Mouse (Mus musculus): ENCODE data around the gene Olfr1371. TPM values are rescaled to one million over a fixed set of nuclear protein-coding genes. Genes with fewer than 3 reads are reported as not detected.
"Not testable (repeated sequence)": the region's sequence is repeated elsewhere in the genome, so short reads cannot be mapped to it uniquely, and the experiment has no call there.

The Olfr1371 gene
- polyA plus RNA-seq, 1 experiment from 2014 or later: not detected

DNA sequence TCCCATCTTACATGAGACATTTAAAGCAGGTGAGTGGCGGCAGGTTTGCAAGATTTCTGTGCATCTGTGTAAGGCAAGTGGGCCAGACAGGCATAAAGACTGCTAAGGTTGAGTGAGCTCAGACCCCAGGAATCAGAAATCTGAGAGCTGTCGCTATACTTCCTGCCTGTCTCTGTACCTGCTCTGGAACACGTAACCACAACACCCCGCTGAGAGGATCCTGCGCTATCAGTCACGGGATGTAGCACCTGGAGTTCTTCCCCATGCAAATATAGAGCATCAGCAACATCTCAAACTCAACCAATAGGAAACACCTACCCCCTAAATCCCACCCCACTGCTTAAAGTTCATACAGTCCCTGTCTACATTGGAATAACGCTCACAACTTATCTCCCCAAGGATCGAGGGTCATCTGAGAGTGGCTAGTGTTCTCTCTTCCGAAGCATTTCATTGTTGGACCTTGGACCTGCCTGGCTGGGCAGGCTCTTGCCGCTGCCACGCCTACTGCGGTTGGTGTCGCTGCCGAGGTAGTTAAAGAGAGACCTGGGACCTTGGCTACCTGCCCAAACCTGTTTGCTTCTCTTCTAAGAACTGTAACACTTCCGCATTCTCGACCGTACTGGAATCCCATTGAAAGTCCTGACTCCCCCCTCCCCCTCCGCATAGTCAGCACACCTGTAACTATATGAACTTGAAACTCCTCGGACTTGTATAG is 10.3 kb upstream of the Olfr1371 start:
- Histone ChIP-seq H3K27me3 (0 out of 2 replicates have a peak, but pooled peaks cover 5% of the 10 kb centered on the region), H3K9me3 (replicated peaks) (no peaks in the 10 kb centered on the region), H3K36me3 (no peaks in the 10 kb centered on the region), H3K4me3 (replicated peaks) (0 out of 2 replicates have a peak overlapping the region, but pooled peaks have one; percentile 9), H3K4me1 (replicated peaks) (0 out of 2 replicates have a peak, but pooled peaks cover 8% of the 10 kb centered on the region), H3K9ac (no peak overlapping the region), H3K4me2 (peak overlapping the region; percentile 40), H3K27ac (no peak overlapping the region)
- 11% methylated on average over 19 of the region's 19 CpGs for WGBS (ENCODE audit: insufficient replicate concordance)
- ATAC-seq (ENCODE audit: low read depth) (peak; percentile 66), DNase-seq (no peak)

DNA sequence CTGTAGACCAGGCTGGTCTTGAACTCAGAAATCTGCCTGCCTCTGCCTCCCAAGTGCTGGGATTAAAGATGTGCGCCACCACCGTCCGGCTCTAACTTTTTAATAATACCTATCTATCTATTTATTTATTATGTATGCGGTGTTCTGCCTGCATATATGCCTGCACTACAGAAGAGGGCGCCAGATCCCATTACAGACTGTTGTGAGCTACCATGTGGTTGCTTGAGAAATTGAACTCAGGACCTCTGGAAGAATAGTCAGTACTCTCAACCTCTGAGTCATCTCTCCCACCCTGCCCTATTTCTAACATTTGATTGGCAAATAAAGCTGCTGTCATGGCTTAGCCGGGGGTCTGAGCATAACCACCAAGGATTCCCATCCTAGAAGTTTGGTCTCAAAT is 9.1 kb upstream of the Olfr1371 start:
- H3K4me3 ChIP-seq (replicated peaks): no peak overlapping the region
- H3K27ac ChIP-seq: no peak overlapping the region
- ATAC-seq (ENCODE audit: low read depth): no peak
- 0 out of 2 replicates have a peak, but pooled peaks cover 5% of the 10 kb centered on the region for H3K27me3 ChIP-seq
- H3K4me1 ChIP-seq (replicated peaks): 0 out of 2 replicates have a peak, but pooled peaks cover 8% of the 10 kb centered on the region
- 54% methylated on average over 6 of the region's 6 CpGs for WGBS (ENCODE audit: insufficient replicate concordance)
- H3K9ac ChIP-seq: no peak overlapping the region
- no peaks in the 10 kb centered on the region for H3K36me3 ChIP-seq
- H3K9me3 ChIP-seq (replicated peaks): no peaks in the 10 kb centered on the region
- no peak for DNase-seq
- no peak overlapping the region for H3K4me2 ChIP-seq

DNA sequence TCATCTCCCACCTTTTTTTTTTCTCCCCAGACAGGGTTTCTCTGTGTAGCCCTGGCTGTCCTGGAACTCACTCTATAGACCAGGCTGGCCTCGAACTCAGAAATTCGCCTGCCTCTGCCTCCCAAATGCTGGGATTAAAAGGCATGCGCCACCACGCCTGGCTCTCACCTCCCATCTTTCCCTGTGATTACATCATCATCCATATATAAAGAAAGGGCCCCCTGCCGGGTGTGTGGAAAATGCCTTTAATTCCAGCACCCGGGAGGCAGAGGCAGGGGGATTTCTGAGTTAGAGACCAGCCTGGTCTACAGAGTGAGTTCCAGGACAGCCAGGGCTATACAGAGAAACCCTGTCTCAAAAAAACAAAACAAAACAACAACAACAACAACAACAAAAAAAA is 8.1 kb upstream of the Olfr1371 start:
- not testable (repeated sequence) for H3K36me3 ChIP-seq; H3K9ac ChIP-seq; ATAC-seq (ENCODE audit: low read depth); H3K9me3 ChIP-seq (replicated peaks); H3K27me3 ChIP-seq; H3K4me2 ChIP-seq; DNase-seq; H3K4me3 ChIP-seq (replicated peaks); H3K4me1 ChIP-seq (replicated peaks); H3K27ac ChIP-seq
- WGBS (ENCODE audit: insufficient replicate concordance): 73% methylated on average over 6 of the region's 6 CpGs

DNA sequence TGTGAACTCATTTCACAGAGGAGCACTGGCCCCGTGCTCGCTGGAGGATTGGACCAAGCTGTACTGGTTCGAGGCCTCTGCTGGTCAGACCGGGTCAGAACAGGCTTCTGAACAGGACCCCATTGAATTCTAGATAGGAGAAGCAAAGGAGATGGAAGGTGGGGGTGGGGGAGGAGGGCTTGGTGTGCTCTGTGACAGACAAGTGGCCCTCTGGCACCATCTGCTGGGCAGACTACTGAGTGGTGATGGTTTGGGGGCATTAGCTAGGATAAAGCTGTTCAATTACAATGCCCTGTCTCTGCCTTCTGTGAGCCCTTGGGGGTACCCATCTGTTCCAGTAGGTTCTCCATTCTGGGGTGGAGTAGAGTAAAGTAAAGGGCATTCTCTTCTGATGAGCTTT is 6.5 kb upstream of the Olfr1371 start:
- no peak for ATAC-seq (ENCODE audit: low read depth)
- Histone ChIP-seq H3K9ac (no peak overlapping the region), H3K27me3 (0 out of 2 replicates have a peak, but pooled peaks cover 5% of the 10 kb centered on the region), H3K4me2 (no peak overlapping the region), H3K4me3 (replicated peaks) (no peak overlapping the region), H3K27ac (no peak overlapping the region), H3K4me1 (replicated peaks) (0 out of 2 replicates have a peak, but pooled peaks cover 8% of the 10 kb centered on the region), H3K9me3 (replicated peaks) (no peaks in the 10 kb centered on the region), H3K36me3 (no peaks in the 10 kb centered on the region)
- 6% methylated on average over 4 of the region's 4 CpGs for WGBS (ENCODE audit: insufficient replicate concordance)
- DNase-seq: peak; percentile 16

DNA sequence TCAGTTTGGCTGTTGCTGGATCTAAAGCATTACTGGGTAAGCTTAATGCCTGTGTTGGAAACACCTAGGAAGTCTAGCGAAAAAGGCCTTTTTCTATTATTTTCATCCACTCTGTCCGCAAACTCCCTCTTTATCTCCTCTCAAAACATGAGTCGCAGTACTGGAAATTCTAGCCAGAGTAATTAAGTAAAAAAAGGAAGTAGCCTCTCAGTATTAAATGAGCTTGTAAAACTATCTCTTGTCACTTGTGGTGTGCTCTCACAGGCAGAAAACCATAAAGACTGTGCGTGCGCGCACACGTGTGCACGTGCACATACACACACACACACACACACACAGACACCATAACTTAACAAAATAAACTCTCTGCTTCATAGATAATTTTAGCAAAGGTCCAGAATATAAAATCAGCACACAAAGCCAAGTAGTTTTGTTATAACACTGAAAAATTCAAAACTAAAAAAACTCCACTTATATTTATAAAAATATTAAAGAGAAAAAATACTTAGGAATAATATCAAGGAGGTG is 17.2 kb downstream of the Olfr1371 start:
- H3K4me3 ChIP-seq (replicated peaks); H3K4me1 ChIP-seq (replicated peaks); H3K9me3 ChIP-seq (replicated peaks); H3K27me3 ChIP-seq; ATAC-seq (ENCODE audit: low read depth); DNase-seq; H3K4me2 ChIP-seq; H3K27ac ChIP-seq; H3K9ac ChIP-seq; H3K36me3 ChIP-seq: not testable (repeated sequence)
- 69% methylated on average over 8 of the region's 8 CpGs for WGBS (ENCODE audit: insufficient replicate concordance)

DNA sequence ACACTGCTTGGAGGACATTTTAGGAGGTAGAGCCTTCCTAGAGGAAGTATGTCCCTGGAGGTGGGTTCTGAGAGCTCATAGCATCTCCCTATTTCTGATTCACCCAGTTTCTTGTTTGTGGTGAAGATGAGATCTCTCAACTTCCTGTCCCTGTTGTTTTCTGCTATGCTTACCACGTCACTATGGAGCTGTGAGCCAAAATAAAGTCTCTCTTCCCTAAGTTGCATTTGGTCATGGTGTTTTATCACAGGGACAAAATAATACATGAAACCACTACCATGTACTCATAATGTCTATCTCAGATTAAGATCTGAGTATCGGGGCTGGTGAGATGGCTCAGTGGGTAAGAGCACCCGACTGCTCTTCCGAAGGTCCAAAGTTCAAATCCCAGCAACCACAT is 33.1 kb downstream of the Olfr1371 start:
- H3K27me3 ChIP-seq; H3K4me1 ChIP-seq (replicated peaks); H3K9ac ChIP-seq; H3K4me2 ChIP-seq; H3K36me3 ChIP-seq; H3K4me3 ChIP-seq (replicated peaks); H3K9me3 ChIP-seq (replicated peaks); ATAC-seq (ENCODE audit: low read depth); H3K27ac ChIP-seq; DNase-seq: not testable (repeated sequence)
- 57% methylated on average over 4 of the region's 4 CpGs for WGBS (ENCODE audit: insufficient replicate concordance)

DNA sequence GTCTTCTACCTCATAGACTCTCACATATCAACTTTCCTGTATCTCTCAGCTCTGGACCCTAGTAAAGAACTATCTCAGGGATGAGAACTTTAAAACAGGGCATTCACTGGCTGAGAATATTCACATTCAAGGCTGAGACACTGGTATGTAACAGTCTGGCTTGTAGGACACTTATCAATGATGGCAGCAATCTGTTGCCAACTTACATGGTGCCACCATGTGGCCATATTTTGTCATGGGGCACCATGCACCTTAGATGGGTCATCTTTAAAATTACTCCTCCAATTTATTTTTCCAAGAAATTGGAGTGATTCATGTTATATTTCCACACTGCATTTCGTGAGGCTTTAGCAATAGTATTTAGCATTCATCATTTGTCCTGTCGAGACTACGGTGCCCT is 33.9 kb downstream of the Olfr1371 start:
- WGBS (ENCODE audit: insufficient replicate concordance): 81% methylated on average over 2 of the region's 3 CpGs
- H3K4me1 ChIP-seq (replicated peaks); H3K9me3 ChIP-seq (replicated peaks); H3K9ac ChIP-seq; H3K36me3 ChIP-seq; H3K4me2 ChIP-seq; H3K27me3 ChIP-seq; DNase-seq; H3K27ac ChIP-seq; H3K4me3 ChIP-seq (replicated peaks); ATAC-seq (ENCODE audit: low read depth): not testable (repeated sequence)

DNA sequence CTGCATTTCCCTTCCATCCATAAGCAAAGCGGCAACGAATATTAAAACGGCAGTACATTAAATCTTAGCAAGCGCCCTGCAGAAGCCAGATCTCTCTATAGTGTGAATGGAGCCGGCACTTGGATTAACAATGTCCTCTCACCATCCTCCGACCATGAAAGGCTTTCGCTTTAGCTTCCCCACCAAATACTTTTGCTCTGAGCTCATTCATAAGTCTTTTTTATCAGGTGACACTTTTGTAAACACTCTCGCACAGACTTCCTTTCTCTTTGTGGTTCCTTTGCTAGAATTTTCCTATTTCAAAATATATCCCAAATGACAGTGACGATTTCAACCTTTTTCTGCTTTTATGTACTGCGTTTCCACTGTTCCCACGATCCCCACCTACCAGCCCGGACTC is 45.3 kb downstream of the Olfr1371 start:
- H3K36me3 ChIP-seq: no peaks in the 10 kb centered on the region
- H3K27ac ChIP-seq: no peak overlapping the region
- H3K9ac ChIP-seq: no peak overlapping the region
- H3K27me3 ChIP-seq: peaks cover 72% of the 10 kb centered on the region
- 0 out of 2 replicates have a peak, but pooled peaks cover 4% of the 10 kb centered on the region for H3K4me1 ChIP-seq (replicated peaks)
- H3K9me3 ChIP-seq (replicated peaks): no peaks in the 10 kb centered on the region
- H3K4me3 ChIP-seq (replicated peaks): peak overlapping the region; percentile 48
- 13% methylated on average over 12 of the region's 12 CpGs for WGBS (ENCODE audit: insufficient replicate concordance)
- ATAC-seq (ENCODE audit: low read depth): no peak
- peak overlapping the region; percentile 63 for H3K4me2 ChIP-seq
- no peak for DNase-seq

DNA sequence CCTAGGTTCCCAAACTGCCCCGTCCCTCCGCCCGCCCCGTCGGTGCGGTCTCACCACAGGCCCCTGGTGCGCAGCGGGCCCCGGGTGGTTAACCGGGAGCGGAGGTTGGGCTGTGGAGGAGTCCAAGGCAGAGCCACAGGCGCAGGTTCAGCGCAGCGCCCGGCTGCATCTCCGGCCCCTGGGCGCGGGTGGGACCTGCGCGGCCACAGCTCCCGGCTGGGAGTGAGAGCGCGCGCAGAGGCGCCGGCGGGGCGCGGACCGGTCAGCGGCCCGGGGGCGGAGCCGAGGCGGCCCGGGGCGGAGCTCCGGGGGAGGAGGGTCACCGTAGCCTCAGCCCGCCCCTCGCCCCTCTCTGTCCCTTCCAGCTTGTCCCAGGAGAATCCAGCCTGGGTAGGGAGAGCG is 45.9 kb downstream of the Olfr1371 start:
- H3K9ac ChIP-seq; H3K4me1 ChIP-seq (replicated peaks); H3K9me3 ChIP-seq (replicated peaks); H3K36me3 ChIP-seq; DNase-seq; H3K27ac ChIP-seq: not testable (repeated sequence)
- H3K4me2 ChIP-seq: peak overlapping the region; percentile 63
- ATAC-seq (ENCODE audit: low read depth): 0 out of 2 replicates have a peak, but pooled peaks have one; percentile 29
- peak overlapping the region; percentile 48 for H3K4me3 ChIP-seq (replicated peaks)
- WGBS (ENCODE audit: insufficient replicate concordance): 2% methylated on average over 41 of the region's 42 CpGs
- H3K27me3 ChIP-seq: peaks cover 73% of the 10 kb centered on the region

DNA sequence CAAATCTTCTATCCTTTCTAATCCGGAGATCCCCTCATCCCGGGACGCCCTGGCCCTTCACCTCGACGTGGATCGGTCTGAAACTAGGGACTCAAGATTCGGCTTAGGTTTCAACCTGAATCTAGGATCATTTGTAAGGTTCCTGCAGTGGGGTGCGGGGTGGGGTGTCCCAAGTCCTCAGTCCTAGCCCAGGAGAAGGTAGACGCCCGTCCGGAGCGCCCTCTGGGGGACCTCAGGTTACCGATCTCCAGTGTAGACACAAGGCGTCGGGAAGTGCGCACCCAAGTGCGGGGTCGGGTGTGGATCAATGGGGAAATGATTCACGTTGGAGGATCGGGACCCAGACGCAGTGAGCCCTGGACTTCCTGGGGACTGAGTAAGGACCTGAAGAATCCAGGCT is 46.7 kb downstream of the Olfr1371 start:
- peaks cover 66% of the 10 kb centered on the region for H3K27me3 ChIP-seq
- DNase-seq (no peak), ATAC-seq (ENCODE audit: low read depth) (no peak)
- H3K9me3 ChIP-seq (replicated peaks): no peaks in the 10 kb centered on the region
- H3K4me2 ChIP-seq: 0 out of 2 replicates have a peak overlapping the region, but pooled peaks have one; percentile 63
- H3K4me3 ChIP-seq (replicated peaks): 0 out of 2 replicates have a peak overlapping the region, but pooled peaks have one; percentile 16
- H3K36me3 ChIP-seq: no peaks in the 10 kb centered on the region
- WGBS (ENCODE audit: insufficient replicate concordance): 1% methylated on average over 21 of the region's 21 CpGs
- H3K4me1 ChIP-seq (replicated peaks): 0 out of 2 replicates have a peak, but pooled peaks cover 4% of the 10 kb centered on the region
- no peak overlapping the region for H3K9ac ChIP-seq
- no peak overlapping the region for H3K27ac ChIP-seq

DNA sequence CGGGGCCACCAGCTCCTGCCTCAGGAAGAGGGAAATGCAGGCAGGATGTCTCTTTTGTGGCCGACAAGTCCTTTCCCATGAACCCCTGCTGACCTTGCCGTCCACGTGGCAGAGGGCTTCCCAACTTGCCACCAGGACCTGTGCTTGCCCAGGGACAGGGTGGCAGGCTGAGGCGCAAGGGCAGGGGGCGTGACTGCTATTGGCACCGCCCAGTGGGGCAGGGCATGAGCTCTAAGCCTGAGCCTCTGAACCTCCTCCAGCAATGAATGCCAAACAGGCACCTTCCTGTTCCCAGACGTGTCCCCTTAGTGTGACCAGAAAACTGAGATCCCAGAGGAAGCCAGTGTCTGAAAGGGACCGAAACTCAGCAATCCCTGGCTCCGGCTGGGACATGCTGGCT is 49.9 kb downstream of the Olfr1371 start:
- Histone ChIP-seq H3K9me3 (replicated peaks) (no peaks in the 10 kb centered on the region), H3K27ac (no peak overlapping the region), H3K27me3 (peaks cover 47% of the 10 kb centered on the region), H3K4me1 (replicated peaks) (0 out of 2 replicates have a peak, but pooled peaks cover 4% of the 10 kb centered on the region), H3K4me3 (replicated peaks) (no peak overlapping the region), H3K36me3 (no peaks in the 10 kb centered on the region), H3K4me2 (no peak overlapping the region), H3K9ac (no peak overlapping the region)
- no peak for ATAC-seq (ENCODE audit: low read depth)
- 21% methylated on average over 10 of the region's 10 CpGs for WGBS (ENCODE audit: insufficient replicate concordance)
- no peak for DNase-seq
